Mouse (Mus musculus) C2C12 (cell line): ENCODE data around the gene Gm45799.

Experiments used
- CEBPB ChIP-seq: IDR thresholded peaks from one replicate; pipeline ENCODE4 v1.6.1; 2011; ENCODE audit warnings: low read depth, mild to moderate bottlenecking, control low read depth, moderate library complexity
- CTCF ChIP-seq: IDR thresholded peaks from one replicate; pipeline ENCODE4 v1.5.1; 2011; ENCODE audit not compliant: control insufficient read depth, insufficient read depth, insufficient read length
- FOSL1 ChIP-seq: IDR thresholded peaks from one replicate; pipeline ENCODE4 v1.8.0; 2011; ENCODE audit warnings: mild to moderate bottlenecking, low read length; ENCODE audit not compliant: poor library complexity, insufficient read depth, severe bottlenecking
- MAX ChIP-seq: IDR thresholded peaks from one replicate; pipeline ENCODE4 v1.6.1; 2011; ENCODE audit warnings: mild to moderate bottlenecking, control low read depth
- MYOD1 ChIP-seq: IDR thresholded peaks from one replicate; pipeline ENCODE4 v1.6.1; 2011; ENCODE audit warnings: low read depth; ENCODE audit not compliant: control insufficient read depth, insufficient read length
- MYOG ChIP-seq: IDR thresholded peaks from one replicate; pipeline ENCODE4 v1.6.1; 2011; ENCODE audit not compliant: control insufficient read depth, insufficient read length; ENCODE audit errors: extremely low read depth
- USF1 ChIP-seq: IDR thresholded peaks from one replicate; pipeline ENCODE4 v1.6.1; 2011; ENCODE audit warnings: low read depth, mild to moderate bottlenecking, control low read depth, moderate library complexity

DNA sequence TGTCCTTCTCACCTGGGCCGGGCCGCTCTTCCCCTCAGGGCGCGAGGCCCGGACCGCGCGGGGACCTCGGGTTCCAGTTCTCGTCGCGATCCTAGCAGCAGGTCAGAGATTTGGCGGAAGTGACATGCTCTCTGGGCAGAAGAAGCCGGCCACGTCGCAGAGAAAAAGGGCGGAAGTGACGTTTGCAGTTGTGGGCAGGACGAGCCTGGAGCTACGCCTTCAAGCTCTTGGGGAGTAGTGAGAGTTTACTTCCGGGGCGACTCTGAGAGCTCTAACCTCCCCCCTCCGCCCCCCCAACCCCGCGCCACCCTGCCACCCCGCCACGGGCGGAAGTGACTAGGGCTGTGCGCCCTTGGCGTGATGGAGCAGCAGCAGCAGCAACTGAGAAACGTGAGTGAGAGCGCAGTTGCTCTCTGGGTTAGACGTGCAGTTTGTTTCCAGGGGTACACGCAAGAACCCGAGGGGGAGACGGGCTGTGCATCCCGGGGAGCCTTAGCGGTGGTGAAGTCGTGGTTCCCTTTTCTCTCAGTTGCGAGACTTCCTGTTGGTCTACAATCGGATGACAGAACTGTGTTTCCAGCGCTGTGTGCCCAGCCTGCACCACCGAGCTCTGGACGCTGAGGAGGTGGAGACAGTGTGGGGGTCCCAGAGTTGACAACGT lies at the start of gene Gm45799, which contains the start of gene Arfip2:
- TF ChIP-seq CTCF = no peak
- TF ChIP-seq MAX = no peak
- no peak for TF ChIP-seq USF1
- TF ChIP-seq MYOD1 = no peak
- no peak for TF ChIP-seq MYOG
- TF ChIP-seq CEBPB = no peak
- no peak for TF ChIP-seq FOSL1
